Mouse (Mus musculus): ENCODE measurements around the gene Gm20388.
"Not testable (repeated sequence)": the region's sequence is repeated elsewhere in the genome, so short reads cannot be mapped to it uniquely, and the experiment has no call there.

The Gm20388 gene

DNA sequence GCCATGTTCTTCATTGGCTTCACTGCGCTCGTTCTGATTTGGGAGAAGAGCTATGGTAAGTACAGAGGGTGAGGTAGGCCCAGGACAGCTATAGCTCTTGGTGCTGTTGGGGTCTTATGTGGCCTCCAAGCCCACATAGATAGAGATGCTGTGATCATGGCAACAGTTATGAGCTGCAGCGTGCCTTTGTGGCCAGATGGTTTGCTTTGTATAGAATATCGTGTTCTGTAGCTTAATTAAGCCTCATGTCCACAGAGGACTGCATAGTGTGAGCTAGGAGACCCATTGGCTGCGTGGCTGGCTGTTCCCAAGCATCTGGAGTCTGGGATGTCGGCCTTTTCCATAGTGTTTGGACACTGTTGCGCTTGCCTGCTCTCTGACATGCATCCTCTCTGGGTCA lies 762.7 kb downstream of the Gm20388 start:
- no peak for DNase-seq (ENCODE audit: low read depth, low spot score)

DNA sequence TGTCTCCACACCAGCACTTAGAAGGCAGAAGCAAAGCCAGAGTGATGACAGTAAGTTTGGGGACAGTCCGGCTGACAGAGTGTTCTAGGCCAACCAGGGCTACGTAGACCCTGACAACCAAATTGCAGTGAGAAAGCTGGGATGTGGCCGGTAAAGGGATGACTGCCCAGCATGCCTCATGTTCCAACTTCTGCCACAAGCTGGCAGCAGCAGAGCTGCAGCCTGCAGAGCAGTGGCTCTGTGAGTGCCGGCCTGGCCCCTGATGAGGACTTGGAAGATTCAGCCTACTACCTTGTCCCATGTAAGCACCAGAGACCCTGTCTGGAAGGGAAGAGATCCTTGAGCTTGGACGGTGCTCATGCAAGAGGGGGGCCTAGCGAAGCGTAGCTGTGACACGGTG lies 765.1 kb downstream of the Gm20388 start:
- DNase-seq (ENCODE audit: low read depth, low spot score) = no peak

- peak; percentile 52 for DNase-seq (ENCODE audit: low read depth, low spot score)
Observed at GRCm38 (mm10) chr8:120678447-120678846, 767.8 kb downstream of the Gm20388 start.

DNA sequence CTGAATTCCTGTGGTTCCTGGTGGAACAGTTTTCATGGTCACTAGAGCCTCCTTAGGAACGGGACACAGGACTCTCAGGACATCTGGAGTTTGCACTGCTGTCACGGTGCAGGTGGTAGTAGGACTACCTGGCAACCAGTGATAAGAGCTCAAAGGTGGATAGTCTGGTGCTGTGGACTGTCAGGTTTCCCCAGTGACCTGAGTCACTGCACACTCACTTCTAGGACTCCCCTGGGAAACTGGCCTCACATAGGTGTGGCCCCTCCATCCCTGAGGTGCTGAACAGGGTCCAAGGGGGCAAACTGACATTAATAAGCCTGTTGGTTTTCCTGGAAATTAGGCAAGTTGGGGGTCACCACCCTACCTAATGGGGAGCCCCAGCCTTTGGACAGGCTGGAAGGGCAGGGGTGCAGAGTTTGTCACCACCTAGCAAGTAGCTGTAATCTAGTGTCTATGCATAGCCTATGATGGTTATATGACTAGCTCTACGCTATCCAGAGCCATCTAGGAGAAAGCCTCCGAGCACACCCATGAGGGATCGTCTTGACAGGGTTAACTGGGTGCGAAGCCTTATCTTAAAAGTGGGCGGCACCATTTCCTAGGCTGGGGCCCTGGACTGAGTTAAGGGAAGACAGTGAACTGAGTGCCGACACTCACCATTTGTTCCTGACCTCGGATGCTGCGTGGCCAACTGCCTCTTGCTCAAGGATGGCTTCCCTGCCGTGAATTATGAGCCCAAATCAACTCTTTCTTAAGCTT lies 769.2 kb downstream of the Gm20388 start:
- DNase-seq (ENCODE audit: low read depth, low spot score) = peak; percentile 15

DNA sequence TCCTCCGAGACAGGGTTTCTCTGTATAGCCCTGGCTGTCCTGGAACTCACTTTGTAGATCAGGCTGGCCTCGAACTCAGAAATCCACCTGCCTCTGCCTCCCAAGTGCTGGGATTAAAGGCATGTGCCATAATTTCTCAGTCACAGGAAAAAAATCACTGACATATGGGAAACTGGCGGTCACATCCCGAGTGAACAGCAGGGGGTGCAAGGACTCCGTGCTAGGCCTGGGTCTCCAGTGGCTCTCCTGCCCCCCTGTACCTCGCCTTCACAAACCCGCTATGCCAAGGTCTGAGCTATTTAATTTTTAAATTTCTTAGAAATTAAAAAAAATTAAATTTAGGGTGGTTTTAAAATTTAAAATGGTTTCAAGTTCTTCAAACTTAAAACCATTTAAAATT lies 769.8 kb downstream of the Gm20388 start:
- DNase-seq (ENCODE audit: low read depth, low spot score) = not testable (repeated sequence)

- no peak for DNase-seq (ENCODE audit: low read depth, low spot score)
Observed at GRCm38 (mm10) chr8:120681113-120681512, 770.5 kb downstream of the Gm20388 start.

DNA sequence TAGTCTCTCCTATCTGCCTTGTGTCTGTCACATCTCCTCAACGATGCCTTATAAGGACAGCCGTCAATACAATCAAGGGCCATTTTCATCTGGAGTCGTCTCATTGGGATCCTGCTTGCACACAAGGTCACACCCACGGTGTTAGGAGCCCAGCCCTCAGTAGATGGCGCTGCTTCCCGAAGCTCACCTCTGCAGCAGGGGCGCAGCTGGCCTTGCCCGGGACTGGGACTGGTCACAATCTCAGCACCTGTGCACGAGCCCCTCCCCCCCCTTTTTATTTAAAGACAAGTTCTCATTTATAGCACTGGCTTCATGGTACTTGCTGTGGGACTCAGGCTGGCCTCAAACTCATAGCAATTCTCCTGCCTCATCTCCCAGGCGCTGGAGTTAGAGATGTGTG lies 773.0 kb downstream of the Gm20388 start:
- no peak for DNase-seq (ENCODE audit: low read depth, low spot score)

GRCm38 (mm10) chr8:120684082-120684481 lies 773.4 kb downstream of the Gm20388 start:
- DNase-seq (ENCODE audit: low read depth, low spot score) = no peak

DNA sequence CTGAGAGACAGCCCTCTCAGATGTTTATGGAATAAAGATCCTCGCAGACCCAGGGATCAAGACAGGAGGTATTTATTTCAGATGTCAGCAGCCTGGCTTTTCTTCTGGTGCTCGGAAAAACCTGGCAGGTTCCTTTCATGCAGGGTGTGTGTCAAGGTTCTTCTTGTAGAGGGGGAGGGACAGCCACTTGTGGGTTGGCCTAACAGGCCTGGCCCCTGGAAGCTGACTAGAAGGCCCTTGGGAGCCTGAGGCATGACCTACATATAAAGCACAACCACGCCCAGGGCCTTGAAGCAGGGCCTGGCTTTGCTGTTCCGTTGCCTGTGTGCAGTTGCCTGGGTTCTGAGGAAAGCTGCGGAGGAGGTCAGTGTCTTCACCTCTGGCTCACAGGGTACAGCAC lies 774.5 kb downstream of the Gm20388 start:
- no peak for DNase-seq (ENCODE audit: low read depth, low spot score)

DNA sequence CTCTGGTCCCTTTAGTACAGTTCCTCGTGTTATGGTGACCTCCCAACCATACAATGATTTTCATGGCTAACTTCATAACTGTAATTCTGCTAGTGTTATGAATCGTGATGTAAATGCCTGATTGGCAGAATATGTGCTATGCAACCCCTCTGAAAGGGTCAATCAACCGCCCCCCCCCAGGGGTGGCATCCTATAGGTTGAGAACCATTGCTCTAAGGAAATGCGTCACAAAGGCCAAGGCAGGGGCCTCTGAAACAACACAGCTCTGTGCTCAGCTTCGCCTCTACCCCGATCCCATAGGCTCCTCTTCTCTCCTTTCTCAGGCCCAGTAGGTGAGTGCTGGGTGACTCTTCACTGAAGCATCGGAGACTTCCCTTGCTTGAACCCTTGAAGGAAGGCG lies 775.0 kb downstream of the Gm20388 start:
- DNase-seq (ENCODE audit: low read depth, low spot score) = no peak

- DNase-seq (ENCODE audit: low read depth, low spot score) = no peak
Observed at GRCm38 (mm10) chr8:120686051-120686450, 775.4 kb downstream of the Gm20388 start.

GRCm38 (mm10) chr8:120686576-120686975 lies 775.9 kb downstream of the Gm20388 start:
- no peak for DNase-seq (ENCODE audit: low read depth, low spot score)

GRCm38 (mm10) chr8:120687786-120688185 lies 777.1 kb downstream of the Gm20388 start:
- DNase-seq (ENCODE audit: low read depth, low spot score) = no peak

DNA sequence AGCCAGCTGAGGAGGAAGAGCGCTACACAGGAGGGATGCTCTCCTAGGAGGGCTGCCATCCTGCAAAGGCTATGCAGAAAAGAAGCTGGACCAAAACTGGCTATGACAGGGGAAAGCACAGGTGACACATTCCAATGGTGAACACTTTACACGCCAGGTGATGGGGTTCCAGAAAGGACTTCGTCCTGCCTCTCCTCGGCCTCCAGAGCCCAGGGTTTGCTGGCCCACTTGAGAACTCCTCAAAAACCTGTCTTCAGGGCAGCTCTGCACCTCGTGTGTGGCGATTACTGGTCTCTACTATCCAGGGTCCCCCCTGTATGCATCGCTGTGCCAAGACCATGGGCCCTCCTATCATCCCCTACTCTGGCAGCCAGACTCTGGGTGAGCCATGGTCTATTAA lies 777.9 kb downstream of the Gm20388 start:
- no peak for DNase-seq (ENCODE audit: low read depth, low spot score)

- DNase-seq (ENCODE audit: low read depth, low spot score) = no peak
Observed at GRCm38 (mm10) chr8:120692934-120693333, 782.3 kb downstream of the Gm20388 start.

- peak; percentile 27 for DNase-seq (ENCODE audit: low read depth, low spot score)
Observed at GRCm38 (mm10) chr8:120693861-120694493, 783.3 kb downstream of the Gm20388 start.

DNA sequence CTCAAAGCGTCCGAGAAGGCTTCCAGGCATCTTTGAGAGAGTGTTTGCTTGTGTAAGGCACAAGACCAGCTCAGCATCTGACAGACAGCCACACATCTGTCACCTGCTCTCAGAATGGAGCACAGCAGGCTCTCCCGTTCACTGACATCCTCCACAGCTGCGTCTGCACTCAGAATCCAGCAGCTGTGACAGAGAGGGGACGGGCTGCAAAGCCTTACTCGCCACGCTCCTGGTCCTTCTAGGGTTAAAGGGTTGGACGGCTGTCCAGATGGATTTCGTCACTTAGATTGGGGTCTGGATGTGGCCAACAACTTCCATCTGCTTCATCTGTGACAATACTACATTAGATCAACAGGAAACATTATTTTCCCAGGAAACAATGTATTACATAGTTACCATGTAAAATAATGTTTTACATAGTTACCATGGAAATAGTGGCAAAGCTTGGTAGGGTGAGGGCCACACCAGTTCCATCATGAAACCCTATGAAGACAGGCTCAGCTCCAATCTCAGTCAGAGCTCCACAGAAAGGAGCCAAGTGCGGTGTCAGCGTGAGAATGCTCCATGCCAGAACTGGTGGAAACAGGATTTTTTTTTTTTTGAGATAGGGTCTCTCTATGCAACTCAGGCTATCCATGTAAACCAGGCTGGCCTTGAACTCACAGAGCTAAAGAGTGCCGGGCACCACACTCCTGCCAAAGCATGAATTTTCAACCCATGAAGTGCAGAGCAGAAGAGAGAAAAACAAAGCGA lies 785.9 kb downstream of the Gm20388 start:
- no peak for DNase-seq (ENCODE audit: low read depth, low spot score)

- DNase-seq (ENCODE audit: low read depth, low spot score) = no peak
Observed at GRCm38 (mm10) chr8:120697154-120697978, 786.7 kb downstream of the Gm20388 start.

DNA sequence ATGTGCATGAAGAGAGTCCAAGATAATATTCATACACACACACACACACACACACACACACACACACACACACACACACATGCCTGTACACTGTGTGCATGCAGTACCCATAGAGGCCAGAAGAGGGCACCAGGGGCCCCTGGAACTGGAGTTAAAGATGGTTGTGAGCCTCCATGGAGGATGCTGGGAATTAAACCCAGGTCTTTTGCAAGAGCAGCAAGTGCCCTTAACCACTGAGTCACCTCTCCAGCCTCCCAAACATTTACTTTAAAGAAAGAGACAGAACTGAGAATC lies 787.3 kb downstream of the Gm20388 start:
- DNase-seq (ENCODE audit: low read depth, low spot score) = peak; percentile 16

DNA sequence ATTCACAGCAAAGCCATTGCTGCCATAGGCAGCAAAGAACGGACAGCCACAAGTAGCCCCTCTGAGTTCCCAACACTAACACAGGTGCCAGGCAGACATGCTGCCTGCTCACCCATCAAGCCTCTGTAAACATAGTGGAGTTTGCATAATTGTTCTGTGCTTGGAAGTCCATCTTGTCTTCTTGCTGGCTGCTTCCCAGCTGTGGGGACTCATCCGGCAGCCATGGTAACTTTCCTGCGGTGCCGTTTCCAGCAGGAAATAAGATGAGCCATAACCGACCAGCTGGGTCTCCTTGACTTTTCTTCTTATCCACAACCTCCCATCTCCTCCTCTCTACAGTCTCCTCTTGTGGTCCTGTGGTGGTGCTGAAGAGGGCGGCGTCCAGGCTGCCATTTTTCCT lies 787.8 kb downstream of the Gm20388 start:
- DNase-seq (ENCODE audit: low read depth, low spot score) = no peak

DNA sequence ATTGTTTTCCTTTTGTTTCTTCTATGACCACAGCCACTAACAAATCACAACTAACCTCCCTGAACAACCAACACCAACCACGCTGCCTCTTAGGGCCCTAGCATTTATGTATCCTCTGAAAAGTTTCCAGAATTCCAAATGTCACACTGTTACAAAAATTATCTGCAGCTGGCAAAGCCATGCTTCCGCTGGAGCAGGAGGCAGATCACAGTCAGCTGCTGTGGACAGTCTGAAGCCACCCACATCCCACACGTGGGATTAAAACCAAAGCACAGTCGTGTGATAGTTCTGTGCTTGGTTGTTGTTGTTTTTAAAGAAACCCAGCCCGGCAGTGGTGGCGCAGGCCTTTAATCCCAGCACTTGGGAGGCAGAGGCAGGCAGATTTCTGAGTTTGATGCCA lies 788.4 kb downstream of the Gm20388 start:
- DNase-seq (ENCODE audit: low read depth, low spot score) = no peak

DNA sequence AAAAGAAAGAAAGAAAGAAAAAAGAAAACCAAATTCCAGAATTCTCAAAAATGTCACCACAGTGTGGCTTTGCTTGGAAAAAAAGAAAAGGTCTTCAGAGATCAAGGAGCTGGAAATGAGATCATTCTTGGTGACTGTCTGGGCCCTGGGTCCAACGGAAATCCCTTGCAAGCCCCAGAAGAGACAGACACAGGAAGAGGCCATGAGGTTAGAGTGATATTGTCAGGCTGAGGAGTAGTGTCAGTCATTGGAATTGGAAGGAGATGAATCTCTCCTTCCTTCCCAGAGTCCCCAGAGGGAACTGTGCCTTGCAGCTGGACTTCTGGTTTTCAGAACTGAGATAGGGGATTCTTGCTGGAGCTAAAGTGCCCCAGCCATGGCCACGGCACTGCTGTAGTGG lies 788.9 kb downstream of the Gm20388 start:
- no peak for DNase-seq (ENCODE audit: low read depth, low spot score)

All from c-Kit-negative CD71-positive TER-119-positive erythroid progenitor cells, embryonic 14.5 days (primary cell).